Mouse (Mus musculus) heart, adult 11 months (tissue): ENCODE data around the gene Cmss1.

Experiments used
- DNase-seq: peaks from one replicate; pipeline ENCODE4 v3.0.0; 2022

Cmss1 gene

DNA sequence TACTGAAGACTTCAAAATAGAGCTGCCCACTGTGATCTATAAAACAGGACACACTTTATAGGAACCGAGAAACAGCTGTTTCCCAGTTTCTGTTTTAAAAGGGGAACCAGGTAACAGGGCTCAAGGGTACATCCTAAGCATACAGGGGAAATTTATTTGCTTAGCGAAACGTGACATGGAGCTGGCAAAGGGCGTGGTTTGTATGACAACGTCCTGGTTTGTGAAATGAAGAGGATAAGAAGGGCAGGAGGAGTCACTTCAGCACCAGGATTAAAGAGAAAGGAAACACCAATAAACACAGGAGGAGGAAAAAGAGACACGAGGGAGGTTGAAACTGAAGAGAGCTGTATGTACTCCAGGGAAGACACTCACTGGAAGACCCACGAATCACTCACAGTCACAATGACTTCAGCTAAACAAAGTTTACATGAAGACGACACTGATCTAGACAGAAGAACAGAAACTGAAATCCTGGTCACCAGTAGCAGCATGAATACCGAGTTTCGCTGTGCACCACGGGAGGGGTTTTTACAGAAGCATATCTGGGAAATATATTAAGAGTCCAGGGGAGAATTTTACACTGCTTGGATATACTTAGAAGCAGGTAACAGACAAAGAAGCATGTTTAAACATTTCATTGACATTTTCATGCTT lies 269.8 kb downstream of the Cmss1 start:
- peak; percentile 97 for DNase-seq

DNA sequence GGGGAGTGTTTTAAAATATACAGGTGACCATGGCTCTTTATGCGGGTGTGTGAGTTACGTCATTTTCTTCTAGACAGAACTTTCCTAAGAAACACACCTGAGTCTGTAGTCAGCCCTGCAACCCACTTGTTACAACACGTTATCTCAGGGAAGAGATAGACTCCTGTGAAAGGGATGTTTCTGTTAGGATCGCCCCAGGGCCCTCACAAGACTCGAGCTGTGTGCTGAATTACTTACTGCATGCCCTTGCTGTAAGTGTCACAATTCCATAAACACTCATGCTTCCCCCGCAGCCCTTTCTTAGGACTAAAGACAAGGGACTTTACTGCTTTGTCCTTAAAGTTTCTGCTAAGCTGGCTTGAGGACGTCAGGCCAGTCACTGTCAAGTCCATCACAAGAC lies 274.4 kb downstream of the Cmss1 start:
- DNase-seq: peak; percentile 68

DNA sequence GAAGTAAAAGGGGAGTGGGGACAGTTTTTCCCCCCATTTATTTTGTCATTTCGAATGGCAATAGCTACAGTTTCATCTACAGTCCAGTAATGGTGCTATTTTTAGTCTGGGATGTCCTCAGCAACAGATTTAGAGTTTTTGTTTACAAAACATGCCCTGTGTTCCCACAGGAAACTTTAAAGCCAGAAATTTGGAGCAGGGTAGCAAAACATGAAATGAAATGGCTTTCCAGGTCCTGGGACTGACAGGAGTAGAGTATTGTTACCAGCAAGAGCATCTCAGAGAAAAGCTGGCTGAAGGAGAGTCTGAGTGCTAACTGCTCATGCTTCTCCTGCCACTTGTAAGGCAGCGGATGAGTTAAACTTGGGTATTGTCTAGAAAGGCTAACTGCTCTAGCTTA lies 276.6 kb downstream of the Cmss1 start:
- peak; percentile 73 for DNase-seq

DNA sequence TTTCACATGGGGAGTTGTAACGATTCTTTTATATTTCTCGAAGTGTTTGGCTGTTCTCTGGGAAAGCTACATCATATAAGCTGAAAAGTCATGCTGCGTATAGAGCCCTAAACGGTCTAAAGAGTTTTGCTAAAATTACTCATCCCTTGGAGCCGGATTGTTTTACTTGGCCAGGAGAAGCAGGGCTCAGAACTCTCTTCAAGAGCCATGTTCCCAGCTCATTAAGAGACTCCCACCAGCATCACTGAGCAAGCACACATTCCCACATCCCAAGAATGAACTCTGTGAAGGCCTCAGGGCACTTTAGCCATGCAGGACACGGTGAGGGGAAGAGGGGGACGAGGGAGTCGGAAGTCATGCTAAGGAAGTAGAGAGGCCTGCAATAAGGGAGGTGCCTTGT lies 277.6 kb downstream of the Cmss1 start:
- DNase-seq: peak; percentile 94

DNA sequence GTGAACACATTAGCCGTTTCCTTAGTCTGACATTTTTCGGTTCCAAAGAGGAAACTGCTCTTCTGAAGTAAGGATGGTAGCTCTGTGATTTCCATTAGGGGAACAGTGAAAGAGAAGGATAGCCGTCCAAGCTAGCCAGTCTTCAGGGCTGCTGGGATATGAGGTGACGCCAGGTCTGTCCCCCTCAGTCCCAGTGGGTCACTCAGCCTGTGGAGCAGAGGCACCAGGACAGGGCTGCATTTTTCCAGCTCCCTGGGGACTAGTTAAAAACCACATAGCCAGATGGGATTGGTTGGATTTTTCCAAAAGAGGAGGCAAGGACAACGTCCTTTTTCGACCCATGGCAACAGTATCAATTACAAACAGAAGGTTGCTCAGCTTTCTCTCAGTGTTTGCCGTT lies 279.7 kb downstream of the Cmss1 start:
- peak; percentile 98 for DNase-seq

DNA sequence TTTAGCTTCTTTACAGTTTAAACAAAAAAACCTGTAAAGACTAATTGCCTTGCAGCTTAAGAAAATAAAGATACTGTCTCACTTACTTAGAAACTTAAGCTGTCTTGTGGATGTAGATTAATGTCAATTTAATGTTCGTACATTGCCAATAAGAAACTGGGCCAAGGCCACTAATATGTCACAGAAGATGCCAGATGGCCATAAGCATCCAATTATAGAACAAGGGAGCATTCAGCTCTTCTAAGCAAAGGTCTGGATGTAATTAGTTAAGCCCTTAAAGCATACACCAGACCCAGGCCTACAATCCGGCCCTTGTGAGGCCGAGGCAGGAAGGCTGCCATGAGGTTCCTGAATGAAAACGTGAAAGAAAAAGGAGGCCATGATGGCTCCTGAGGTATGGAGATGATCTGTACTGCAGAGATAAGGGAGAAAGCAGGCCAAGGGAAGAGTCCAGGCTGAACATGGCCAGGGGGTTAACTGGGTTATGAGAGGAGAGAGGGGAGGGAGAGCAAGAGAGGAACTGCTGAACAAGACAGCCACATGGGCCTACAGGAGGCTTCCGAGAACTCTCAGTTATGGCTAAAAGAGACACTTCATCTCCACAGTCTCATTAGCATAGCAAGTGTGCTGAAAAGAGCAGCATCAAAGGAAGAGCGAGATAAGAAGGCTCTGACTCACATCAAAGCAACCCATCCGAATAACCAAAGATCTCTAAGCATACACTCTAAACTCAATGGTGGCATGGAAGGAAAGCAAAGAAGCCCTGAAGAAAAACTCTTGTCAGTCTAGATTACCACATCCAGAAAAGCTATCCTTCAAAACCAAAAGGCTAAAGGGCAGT lies 287.2 kb downstream of the Cmss1 start:
- DNase-seq: peak; percentile 68

DNA sequence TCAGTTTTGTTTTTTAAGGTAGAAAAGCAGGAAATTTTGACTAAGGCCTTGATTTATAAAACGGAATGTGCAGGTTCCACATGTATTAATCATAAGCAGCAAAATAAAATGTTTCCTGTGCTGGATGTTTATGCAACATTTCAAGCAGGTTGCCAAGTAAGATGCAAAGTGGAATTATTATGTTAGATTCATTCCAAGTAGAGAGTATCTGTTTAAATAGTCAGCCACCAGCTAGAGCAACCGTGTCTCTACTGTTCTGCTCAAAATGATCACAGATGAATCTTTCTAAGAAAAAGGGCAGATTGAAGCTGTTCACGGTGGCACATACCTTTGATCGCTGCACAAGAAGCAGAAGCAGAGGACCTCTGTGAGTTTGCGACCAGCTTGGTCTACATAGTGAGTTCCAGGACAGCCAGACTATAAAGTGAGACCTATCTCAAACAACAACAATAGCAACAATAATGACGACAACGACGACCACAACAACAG lies 288.0 kb downstream of the Cmss1 start:
- DNase-seq: peak; percentile 61

DNA sequence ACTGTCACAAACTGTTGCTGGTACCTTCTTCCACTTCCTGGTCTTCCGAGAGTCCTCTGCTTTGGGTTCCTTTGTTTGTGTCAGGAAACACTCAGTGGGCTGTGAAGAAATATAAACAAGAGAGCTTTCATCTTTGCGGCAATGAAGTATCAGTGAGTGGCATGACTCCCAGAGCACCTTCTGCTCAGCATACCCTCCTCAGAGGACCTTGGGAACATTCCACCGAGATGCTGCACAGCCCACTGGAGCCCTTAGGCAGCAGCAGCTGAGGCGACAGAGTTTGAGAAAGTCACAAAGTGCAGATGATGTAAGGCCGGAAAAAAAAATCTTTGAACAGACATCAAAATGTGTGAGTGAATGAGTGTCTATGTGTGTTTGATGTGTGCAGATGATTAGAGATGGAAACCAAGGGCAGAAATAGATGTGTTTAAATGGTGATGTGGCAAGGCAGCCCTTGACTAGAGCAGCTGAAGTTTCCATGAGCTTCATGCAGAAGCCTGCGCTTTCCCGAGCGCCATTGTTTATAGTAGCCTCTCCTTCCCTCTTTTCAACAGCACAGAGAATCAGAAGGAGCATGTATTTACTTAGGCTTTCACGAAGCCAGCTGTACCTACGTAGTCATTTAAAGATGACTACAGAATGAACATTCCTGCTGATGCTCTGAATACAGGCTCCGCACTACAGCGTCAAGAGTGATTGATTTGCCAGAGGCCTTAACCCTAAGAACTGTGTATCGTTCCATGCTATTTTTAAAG lies 288.6 kb downstream of the Cmss1 start:
- peak; percentile 85 for DNase-seq

DNA sequence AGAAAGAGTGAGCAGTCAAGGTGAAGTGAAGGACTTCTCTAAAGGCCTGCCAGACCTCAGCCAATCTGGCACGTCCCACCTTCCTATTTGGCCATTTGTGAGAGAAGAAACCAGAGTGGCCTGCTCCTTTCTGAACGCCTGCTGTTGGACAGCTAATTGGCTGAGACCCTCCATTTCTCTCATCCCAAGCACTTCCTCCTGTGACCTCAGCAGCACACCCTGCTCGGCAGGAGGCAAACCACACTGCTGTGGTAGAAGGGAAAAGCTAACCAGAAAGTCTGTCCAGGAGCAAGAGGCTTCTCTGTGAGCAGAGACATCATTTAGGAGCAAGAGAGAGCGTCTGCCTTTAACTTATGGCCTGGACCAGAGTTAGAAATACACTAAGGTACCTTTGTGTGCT lies 289.5 kb downstream of the Cmss1 start:
- DNase-seq: peak; percentile 66

DNA sequence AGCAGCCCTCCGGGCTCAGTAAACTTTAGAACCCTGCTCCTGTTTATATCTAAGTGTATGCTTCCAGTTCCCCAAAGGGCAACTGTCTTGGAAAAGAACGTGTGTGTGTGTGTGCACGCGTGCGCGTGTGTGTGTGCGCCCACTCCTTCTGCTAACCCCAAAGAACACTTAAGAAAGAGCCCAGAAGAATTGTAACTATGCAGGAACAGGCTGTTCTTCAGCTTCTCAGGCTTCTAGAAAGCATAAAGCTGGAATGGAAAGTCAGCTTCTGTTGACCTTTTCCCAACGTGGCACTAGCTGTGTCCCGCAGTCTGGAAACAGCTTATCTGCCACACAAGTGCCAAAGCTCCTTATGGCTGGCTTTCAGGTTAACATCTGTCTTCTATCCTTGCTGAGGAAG lies 291.6 kb downstream of the Cmss1 start:
- peak; percentile 74 for DNase-seq

DNA sequence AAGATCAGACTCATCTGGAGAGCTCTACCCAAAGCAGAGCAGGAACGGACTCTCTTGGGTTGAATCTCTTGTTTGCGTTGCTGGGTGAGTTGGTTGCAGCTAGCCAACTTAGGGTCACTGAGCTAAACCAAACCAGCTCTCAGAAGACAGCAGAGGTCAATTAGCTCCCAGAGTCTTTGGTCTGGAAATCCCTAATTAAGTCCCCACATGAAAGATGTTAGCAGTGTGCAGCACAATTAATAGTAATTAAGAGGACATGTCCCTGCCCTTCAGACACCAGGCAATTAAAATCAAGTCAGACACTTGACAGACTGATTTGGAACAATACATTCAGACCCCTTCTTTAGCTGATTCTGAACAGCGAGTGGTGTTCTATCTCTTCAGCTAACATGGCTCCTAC lies 292.4 kb downstream of the Cmss1 start:
- DNase-seq: no peak

DNA sequence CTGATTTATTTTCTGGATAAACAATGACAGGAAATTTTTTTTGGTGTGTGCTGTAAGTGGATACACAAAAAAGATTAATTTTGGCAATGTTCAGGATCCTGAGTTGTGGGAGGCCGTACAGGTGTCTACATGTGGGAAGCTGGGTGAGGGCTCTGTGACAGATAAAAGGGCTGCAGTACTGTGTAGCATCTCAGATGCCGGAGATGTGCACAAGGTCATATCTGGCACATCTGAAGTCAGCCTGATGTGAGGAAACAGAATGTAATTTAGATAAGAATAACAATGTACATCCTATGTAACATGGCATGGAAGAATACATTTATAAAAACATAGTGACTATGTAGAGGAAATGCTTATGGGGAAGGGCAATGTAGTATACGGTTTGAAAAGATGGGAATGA lies 293.2 kb downstream of the Cmss1 start:
- peak; percentile 54 for DNase-seq

DNA sequence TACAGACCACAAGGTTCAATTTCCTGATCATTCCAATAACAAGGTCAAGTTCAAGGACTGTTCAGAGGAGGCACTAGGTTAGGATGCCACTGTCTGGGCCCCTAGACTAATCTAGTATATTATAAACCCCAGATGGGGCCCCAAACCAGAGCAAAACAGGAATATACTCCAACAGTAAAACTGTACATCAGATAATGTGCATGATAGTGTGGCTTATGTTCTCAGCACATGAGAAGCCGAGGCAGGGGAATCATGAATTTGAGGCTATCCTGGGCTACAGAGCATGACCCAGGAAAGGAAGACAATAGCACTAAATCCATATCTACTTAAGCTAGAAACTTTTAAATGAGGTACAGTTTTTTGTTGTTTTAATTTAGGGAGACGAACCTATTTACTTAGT lies 294.5 kb downstream of the Cmss1 start:
- peak; percentile 51 for DNase-seq

DNA sequence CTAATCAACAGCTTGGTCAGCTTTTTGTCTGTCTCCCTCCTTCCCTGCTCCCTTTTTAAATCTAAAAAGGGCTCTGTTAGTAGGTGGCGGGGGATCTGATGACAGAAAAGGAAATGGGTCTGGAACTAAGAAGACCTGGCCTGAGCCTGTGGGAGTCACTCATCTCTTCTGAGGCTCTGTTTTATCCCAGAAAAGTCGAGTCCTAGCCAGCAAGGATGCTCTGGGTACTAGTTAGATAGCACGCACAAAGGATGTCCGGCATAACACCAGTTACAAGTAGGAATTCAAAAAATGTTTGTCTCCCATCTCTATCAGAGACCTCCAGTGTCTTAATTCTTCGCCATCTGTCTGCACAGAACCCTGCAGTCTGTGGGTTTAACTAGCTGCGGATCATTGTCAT lies 301.2 kb downstream of the Cmss1 start:
- DNase-seq: peak; percentile 62

DNA sequence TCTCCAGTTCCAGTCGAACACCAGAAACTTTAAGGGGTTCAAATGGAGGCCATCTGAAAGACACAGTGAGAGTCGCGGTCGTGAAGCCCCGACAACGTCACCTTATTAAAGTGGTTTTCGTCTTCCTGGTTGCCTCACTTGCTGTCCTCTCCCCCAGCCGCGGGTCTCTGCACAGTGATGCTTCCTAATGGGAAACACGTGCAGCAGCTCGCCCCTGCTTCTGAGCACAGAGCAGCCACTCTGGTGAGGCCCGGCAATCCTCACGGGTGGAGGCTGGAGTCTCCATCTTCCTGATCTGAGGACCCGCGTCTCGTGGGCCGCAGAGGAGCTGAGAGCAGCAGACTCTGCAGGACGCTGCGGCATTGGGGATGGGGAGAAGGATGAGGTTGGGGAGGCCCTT lies 302.9 kb downstream of the Cmss1 start:
- peak; percentile 78 for DNase-seq

DNA sequence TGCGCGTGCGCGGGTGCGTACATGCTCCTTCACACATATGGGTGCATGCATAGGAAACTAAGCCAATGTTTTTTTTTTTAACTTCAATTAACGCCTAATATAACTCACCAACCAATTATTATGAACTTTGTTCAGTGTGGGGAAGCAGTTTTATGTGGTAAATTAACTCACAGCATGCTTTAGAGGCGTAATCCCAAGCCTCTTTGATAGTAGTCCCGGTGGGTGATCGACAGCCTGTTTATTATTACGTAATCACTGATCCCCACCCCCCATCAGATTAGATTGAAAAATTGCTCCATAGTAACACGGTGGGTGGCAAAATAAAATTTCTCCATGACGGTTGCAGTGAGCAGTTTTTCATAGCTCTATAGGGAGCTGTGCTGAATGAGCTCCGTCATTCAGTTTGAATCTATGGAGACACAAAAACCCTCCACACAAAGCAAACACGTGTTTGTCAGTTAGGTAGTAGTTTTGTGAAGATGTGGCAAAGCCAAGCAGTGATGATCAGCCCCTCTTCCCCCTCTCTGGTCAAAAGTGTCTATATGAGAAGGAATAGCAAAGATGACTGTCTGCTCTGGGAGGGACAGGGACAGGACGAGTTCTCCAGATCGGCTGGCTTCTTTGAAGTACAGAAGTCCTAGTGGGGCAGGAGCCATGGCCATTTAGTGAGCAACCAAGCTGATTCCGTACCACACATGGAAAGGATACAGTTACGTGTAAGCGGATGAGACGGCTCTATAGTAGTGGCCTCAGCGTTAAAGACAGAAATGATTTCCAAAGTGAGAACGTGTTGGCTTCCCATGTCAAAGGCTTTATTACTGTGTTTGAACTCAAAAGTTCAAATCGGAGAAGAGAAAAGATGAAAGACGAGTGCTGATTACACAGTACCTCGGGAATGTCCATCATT lies 303.6 kb downstream of the Cmss1 start:
- peak; percentile 69 for DNase-seq

DNA sequence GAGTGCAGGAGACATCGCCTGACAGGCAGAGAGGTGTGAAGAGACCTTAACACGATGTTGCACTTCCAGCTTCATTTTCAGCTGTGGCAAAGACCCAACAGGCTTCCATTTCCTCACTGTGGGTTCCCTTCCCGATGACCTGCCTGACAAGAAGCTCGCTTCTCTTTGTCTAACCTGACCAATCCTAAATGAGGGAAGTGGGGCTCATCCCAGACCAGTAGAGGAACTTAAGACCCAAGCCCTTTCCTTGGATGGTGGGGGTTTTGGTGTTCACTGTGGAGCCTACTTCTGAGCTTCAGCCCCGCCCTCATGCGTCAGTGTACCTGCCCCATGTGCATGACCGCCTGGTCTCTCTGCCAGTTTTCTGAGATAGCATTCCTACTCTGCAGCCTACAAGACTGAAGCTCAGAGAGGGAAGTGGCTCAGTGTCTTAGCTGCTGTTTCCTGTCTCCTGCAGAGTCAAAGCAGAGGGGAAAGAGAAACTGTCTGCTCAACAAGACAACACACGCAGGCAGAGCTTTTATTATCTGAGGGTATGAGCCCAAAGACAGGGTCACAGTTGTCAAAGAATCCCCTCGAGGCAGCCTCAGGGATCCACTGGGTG lies 305.1 kb downstream of the Cmss1 start:
- DNase-seq: peak; percentile 92

DNA sequence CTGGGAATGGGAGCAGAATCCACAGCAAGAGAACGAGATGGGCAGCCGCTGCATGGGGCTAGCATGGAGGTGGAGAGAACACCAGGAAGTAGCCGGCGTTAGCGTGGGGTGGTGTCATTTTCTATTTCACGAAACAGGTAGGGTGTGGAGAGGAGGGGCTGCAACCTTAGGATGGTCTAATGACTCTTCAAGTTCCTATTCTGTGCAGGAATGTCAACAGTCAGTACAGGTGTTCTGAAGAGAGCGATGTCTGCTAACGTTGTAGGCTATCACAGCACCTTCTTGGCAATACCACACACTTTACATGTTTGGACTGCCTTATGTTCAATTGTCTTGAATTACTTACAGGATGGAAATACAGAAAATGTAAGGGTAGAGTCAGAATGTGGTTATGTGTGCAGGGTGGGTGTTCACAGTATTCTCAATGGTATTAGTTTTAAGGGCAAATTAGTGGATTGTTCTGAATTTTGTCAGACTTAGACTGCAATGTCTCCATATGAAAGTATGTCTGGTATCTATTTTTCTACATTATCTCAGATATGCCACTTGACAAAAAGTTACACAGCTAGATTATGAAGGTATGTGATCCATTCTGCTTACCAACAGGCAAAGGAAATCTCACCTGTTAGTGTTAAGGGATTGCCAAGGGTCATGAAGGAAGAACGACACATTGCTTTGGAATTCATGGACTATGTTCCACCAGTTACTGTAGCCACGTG lies 311.3 kb downstream of the Cmss1 start:
- peak; percentile 63 for DNase-seq

DNA sequence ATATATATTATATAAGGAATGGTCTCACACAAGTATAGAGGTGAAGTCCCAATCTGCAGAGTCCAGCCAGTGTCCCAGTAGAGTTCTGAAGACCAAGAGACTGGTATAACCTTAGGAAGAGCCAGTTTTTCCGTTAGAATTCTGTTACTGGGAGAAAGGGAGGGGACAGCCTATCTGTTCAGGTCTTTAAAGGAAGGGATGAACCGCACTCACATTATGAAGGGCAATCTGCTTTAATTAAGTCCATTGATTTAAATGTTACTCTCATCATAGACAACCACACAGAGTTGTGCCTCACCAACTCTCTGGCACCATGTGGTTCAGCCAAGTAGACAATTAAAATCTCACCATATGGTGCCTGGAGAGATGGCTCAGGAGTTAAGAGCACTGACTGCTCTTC lies 313.9 kb downstream of the Cmss1 start, which contains the start of gene Tmem30c:
Tmem30c (minus strand) TSS at position 101 of the 400 bp plus-strand sequence.
- no peak for DNase-seq

DNA sequence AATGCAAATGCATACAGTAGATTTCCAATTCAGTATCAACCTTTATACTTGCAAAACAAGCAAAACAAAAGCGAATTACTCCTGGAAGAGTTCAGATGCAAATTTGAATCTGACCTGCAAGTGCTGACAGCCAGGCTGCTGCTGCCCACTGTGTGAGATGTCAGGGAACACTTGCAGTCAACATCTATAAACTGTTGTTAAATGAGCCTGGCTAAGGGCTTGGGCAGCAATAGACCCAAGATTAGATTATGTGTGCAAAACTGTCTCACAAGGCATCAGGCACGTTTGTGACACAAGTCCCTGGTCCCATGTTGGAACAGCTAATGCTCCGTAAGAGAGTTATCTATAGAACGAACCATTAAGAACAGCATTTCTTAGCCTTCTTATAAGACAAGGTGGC lies 314.4 kb downstream of the Cmss1 start:
- DNase-seq: peak; percentile 79

DNA sequence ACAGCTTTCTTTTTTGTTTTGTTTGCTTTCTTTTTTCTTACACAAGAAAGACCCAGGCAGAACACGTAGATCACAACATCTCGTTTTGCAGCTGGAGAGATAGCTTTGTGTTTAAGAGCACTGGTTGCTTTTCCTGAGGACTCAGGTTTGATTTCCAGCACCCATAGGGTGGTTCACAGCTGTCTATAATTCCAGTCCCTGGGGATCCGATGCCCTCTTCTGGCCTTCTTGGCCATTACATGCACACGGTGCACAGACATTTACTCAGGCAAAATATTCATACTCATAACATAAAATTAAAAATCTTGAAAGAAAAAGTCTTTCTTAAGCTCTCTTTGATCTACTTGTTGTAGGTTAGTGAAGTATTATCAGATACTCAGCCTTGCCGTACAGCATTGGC lies 315.0 kb downstream of the Cmss1 start:
- DNase-seq: peak; percentile 81
